Mouse (Mus musculus): Measurements from ENCODE around the gene Mif. TPM values are rescaled to one million over a fixed set of nuclear protein-coding genes. Genes with fewer than 3 reads are reported as not detected.
A peak's percentile ranks its signal among the peaks of the same experiment; 100 is the strongest.

Mif gene
- polyA plus RNA-seq, 1 experiment from 2014 or later: 3,631 TPM

GRCm38 (mm10) chr10:75884742-75885141 lies 24.7 kb upstream of the Mif start:
- no peak overlapping the region for H3K4me3 ChIP-seq
- H3K9me3 ChIP-seq: no peaks in the 10 kb centered on the region
- WGBS: 93% methylated on average over 8 of the region's 8 CpGs
- no peaks in the 10 kb centered on the region for H3K36me3 ChIP-seq (replicated peaks)
- H3K27ac ChIP-seq: no peak overlapping the region
- no peaks in the 10 kb centered on the region; the same call in none of the 2 replicates for H3K27me3 ChIP-seq (ENCODE audit: poor library complexity, severe bottlenecking)
- DNase-seq (ENCODE audit: extremely low spot score, low spot score): no peak
- peaks cover 42% of the 10 kb centered on the region for H3K4me1 ChIP-seq

- H3K27ac ChIP-seq: peak overlapping the region; percentile 66
- peak overlapping the region; percentile 33 for H3K4me3 ChIP-seq
- no peaks in the 10 kb centered on the region for H3K36me3 ChIP-seq (replicated peaks)
- peak; percentile 74 for DNase-seq (ENCODE audit: extremely low spot score, low spot score)
- no peaks in the 10 kb centered on the region for H3K9me3 ChIP-seq
- H3K4me1 ChIP-seq: peaks cover 32% of the 10 kb centered on the region
- no peaks in the 10 kb centered on the region; the same call in none of the 2 replicates for H3K27me3 ChIP-seq (ENCODE audit: poor library complexity, severe bottlenecking)
- 1% methylated on average over 10 of the region's 10 CpGs for WGBS
Observed at GRCm38 (mm10) chr10:75883232-75883552, 23.2 kb upstream of the Mif start.

GRCm38 (mm10) chr10:75882433-75883231 lies 22.6 kb upstream of the Mif start:
- no peaks in the 10 kb centered on the region for H3K36me3 ChIP-seq (replicated peaks)
- no peaks in the 10 kb centered on the region for H3K9me3 ChIP-seq
- H3K4me3 ChIP-seq: peak overlapping the region; percentile 33
- peaks cover 32% of the 10 kb centered on the region for H3K4me1 ChIP-seq
- WGBS: 3% methylated on average over 15 of the region's 15 CpGs
- DNase-seq (ENCODE audit: extremely low spot score, low spot score): no peak
- H3K27me3 ChIP-seq (ENCODE audit: poor library complexity, severe bottlenecking): no peaks in the 10 kb centered on the region; the same call in none of the 2 replicates
- H3K27ac ChIP-seq: peak overlapping the region; percentile 71

GRCm38 (mm10) chr10:75881578-75882432 lies 21.8 kb upstream of the Mif start:
- H3K4me1 ChIP-seq: peaks cover 30% of the 10 kb centered on the region
- H3K9me3 ChIP-seq: no peaks in the 10 kb centered on the region
- peak overlapping the region; percentile 33 for H3K4me3 ChIP-seq
- 13% methylated on average over 20 of the region's 20 CpGs for WGBS
- H3K27ac ChIP-seq: peak overlapping the region; percentile 71
- no peaks in the 10 kb centered on the region; the same call in none of the 2 replicates for H3K27me3 ChIP-seq (ENCODE audit: poor library complexity, severe bottlenecking)
- DNase-seq (ENCODE audit: extremely low spot score, low spot score): no peak
- H3K36me3 ChIP-seq (replicated peaks): no peaks in the 10 kb centered on the region

- Histone ChIP-seq H3K36me3 (replicated peaks) (no peaks in the 10 kb centered on the region), H3K4me3 (no peak overlapping the region), H3K27ac (0 out of 2 replicates have a peak overlapping the region, but pooled peaks have one; percentile 71), H3K9me3 (no peaks in the 10 kb centered on the region), H3K4me1 (peaks cover 28% of the 10 kb centered on the region), H3K27me3 (ENCODE audit: poor library complexity, severe bottlenecking) (no peaks in the 10 kb centered on the region; the same call in none of the 2 replicates)
- 72% methylated on average over 6 of the region's 6 CpGs for WGBS
- DNase-seq (ENCODE audit: extremely low spot score, low spot score): no peak
Observed at GRCm38 (mm10) chr10:75880771-75881577, 20.9 kb upstream of the Mif start.

- 91% methylated on average over 10 of the region's 10 CpGs for WGBS
Observed at GRCm38 (mm10) chr10:75880351-75880750, 20.3 kb upstream of the Mif start.

GRCm38 (mm10) chr10:75878836-75879235 lies 18.8 kb upstream of the Mif start:
- Histone ChIP-seq H3K27ac (no peak overlapping the region), H3K36me3 (replicated peaks) (no peaks in the 10 kb centered on the region), H3K4me3 (no peak overlapping the region), H3K9me3 (no peaks in the 10 kb centered on the region), H3K4me1 (peaks cover 35% of the 10 kb centered on the region), H3K27me3 (ENCODE audit: poor library complexity, severe bottlenecking) (no peaks in the 10 kb centered on the region; the same call in none of the 2 replicates)
- DNase-seq (ENCODE audit: extremely low spot score, low spot score): no peak
- WGBS: 92% methylated on average over 3 of the region's 3 CpGs

More at GRCm38 (mm10) chr10:75880351-75880750, 20.3 kb upstream of the Mif start:
- Histone ChIP-seq H3K27me3 (ENCODE audit: poor library complexity, severe bottlenecking) (no peaks in the 10 kb centered on the region; the same call in none of the 2 replicates), H3K9me3 (no peaks in the 10 kb centered on the region), H3K36me3 (replicated peaks) (no peaks in the 10 kb centered on the region), H3K27ac (no peak overlapping the region), H3K4me1 (peaks cover 28% of the 10 kb centered on the region), H3K4me3 (no peak overlapping the region)
- no peak for DNase-seq (ENCODE audit: extremely low spot score, low spot score)

- WGBS: 15% methylated on average over 10 of the region's 10 CpGs
- Histone ChIP-seq H3K9me3 (no peaks in the 10 kb centered on the region), H3K4me3 (peak overlapping the region; percentile 52), H3K27me3 (ENCODE audit: poor library complexity, severe bottlenecking) (no peaks in the 10 kb centered on the region), H3K36me3 (replicated peaks) (no peaks in the 10 kb centered on the region), H3K27ac (peak overlapping the region; percentile 90), H3K4me1 (peaks cover 26% of the 10 kb centered on the region)
- peak; percentile 50 for DNase-seq (ENCODE audit: extremely low spot score, low spot score)
Observed at GRCm38 (mm10) chr10:75873543-75874170, 13.6 kb upstream of the Mif start.

GRCm38 (mm10) chr10:75872915-75873542 lies 13.0 kb upstream of the Mif start:
- DNase-seq (ENCODE audit: extremely low spot score, low spot score): peak; percentile 90
- WGBS: 2% methylated on average over 11 of the region's 11 CpGs
- peak overlapping the region; percentile 90 for H3K27ac ChIP-seq
- H3K4me3 ChIP-seq: peak overlapping the region; percentile 52
- H3K9me3 ChIP-seq: no peaks in the 10 kb centered on the region
- peaks cover 26% of the 10 kb centered on the region for H3K4me1 ChIP-seq
- H3K27me3 ChIP-seq (ENCODE audit: poor library complexity, severe bottlenecking): no peaks in the 10 kb centered on the region
- no peaks in the 10 kb centered on the region for H3K36me3 ChIP-seq (replicated peaks)

- peak overlapping the region; percentile 90 for H3K27ac ChIP-seq
Observed at GRCm38 (mm10) chr10:75872025-75872914, 12.2 kb upstream of the Mif start.

GRCm38 (mm10) chr10:75861587-75861986 lies 1.5 kb upstream of the Mif start:
- H3K27ac ChIP-seq: peak overlapping the region; percentile 100
- H3K4me1 ChIP-seq: peaks cover 40% of the 10 kb centered on the region
- no peak overlapping the region for H3K4me3 ChIP-seq
- 73% methylated on average over 5 of the region's 5 CpGs for WGBS
- peaks cover 9% of the 10 kb centered on the region for H3K9me3 ChIP-seq
- H3K36me3 ChIP-seq (replicated peaks): peaks cover 26% of the 10 kb centered on the region
- no peaks in the 10 kb centered on the region for H3K27me3 ChIP-seq (ENCODE audit: poor library complexity, severe bottlenecking)
- no peak for DNase-seq (ENCODE audit: extremely low spot score, low spot score)

More at GRCm38 (mm10) chr10:75872025-75872914, 12.2 kb upstream of the Mif start:
- no peak for DNase-seq (ENCODE audit: extremely low spot score, low spot score)
- Histone ChIP-seq H3K4me1 (peaks cover 26% of the 10 kb centered on the region), H3K9me3 (no peaks in the 10 kb centered on the region), H3K36me3 (replicated peaks) (no peaks in the 10 kb centered on the region), H3K4me3 (peak overlapping the region; percentile 52), H3K27me3 (ENCODE audit: poor library complexity, severe bottlenecking) (no peaks in the 10 kb centered on the region)
- WGBS: 37% methylated on average over 10 of the region's 10 CpGs
